ENCODE assay signal across 8 mouse cellular contexts in the genomic region with DNA sequence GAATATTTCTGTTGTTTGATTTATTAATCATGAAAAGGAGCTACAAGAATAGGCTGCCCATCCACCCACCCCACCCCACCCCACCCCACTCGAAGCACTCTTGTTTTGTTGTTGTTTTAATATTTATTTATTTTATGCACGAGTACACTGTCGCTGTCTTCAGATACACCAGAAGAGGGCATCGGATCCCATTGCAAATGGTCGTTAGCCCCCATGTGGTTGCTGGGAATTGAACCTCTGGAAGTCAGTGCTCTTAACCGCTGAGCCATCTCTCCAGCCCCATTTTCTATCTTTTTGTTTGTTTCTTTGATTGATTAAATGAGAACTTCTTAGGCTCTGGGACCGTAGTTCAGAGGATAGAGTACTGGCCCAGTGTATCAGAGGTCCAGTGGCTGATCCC. TPM values are rescaled to one million over a fixed set of nuclear protein-coding genes. Genes with fewer than 3 reads are reported as not detected.
DNase-seq lines count a peak whose midpoint lies in the region; ATAC-seq and TF ChIP-seq lines count a peak whose summit lies in the region.

No protein-coding gene starts in this region.

- no peaks in the 10 kb centered on the region; the same call in 1 of the 2 replicates for H3K27me3 ChIP-seq in spleen, adult 2 months (ENCODE audit: control insufficient read depth, insufficient read depth, low read length)

- H3K4me1 ChIP-seq in spleen, adult 2 months (ENCODE audit: control insufficient read depth, insufficient read depth, insufficient read length) = no peaks in the 10 kb centered on the region; the same call in none of the 2 replicates

- TF ChIP-seq POLR2A in spleen, adult 2 months (IDR thresholded peaks at IDR 0.05; ENCODE audit: low read depth, low read length) = no peak

- WGBS in spleen, adult 2 months = 16% methylated on average over 7 of the region's 7 CpGs

- no peaks in the 10 kb centered on the region for H3K36me3 ChIP-seq in spleen, adult 2 months (ENCODE audit: control insufficient read depth, insufficient read depth, low read length)

- no peak overlapping the region for H3K27ac ChIP-seq in gastrocnemius, adult 2 months
- H3K27ac ChIP-seq in spleen, adult 2 months (ENCODE audit: insufficient read depth, low read length) = no peak overlapping the region

- TF ChIP-seq CTCF in gastrocnemius, adult 2 months (IDR thresholded peaks at IDR 0.05) = peak; percentile 42
- TF ChIP-seq CTCF in spleen, adult 2 months (IDR thresholded peaks at IDR 0.05; ENCODE audit: extremely low read depth, insufficient read depth, insufficient read length, insufficient replicate concordance) = peak; percentile 23; the same call in 1 of the 2 replicates

- no peak overlapping the region for H3K4me3 ChIP-seq in gastrocnemius, adult 2 months
- no peak overlapping the region for H3K4me3 ChIP-seq in spleen, adult 2 months (ENCODE audit: extremely low read depth, insufficient read depth, insufficient read length)

- peak; percentile 37 for DNase-seq in gastrocnemius, adult 2 months
- no peak for DNase-seq in gastrocnemius, adult 18-20 months (ENCODE audit: low spot score)
- no peak for DNase-seq in spleen, adult 2 months (ENCODE audit: low read depth in 1 of 2, low spot score in 2 of 2)
- DNase-seq in spleen, adult 18-20 months = no peak
- peak; percentile 47 for DNase-seq in heart, postnatal 4 days
- DNase-seq in retina, postnatal 1 day = peak; percentile 55
- DNase-seq in cerebellum, adult 8-10 months = no peak

- no peak for ATAC-seq in frontal cortex, adult (ENCODE audit: low TSS enrichment)

- intact Hi-C loops in gastrocnemius, adult 2 months (cut with DNase I) = loop anchor here (2.0 to 10.0 kb wide), 3 partner anchors 74 to 557 kb away; no protein-coding TSS in a partner anchor

RNA-seq across cellular contexts. Expression of a gene that starts 1.4 kb away (rescaled TPM):
- total RNA-seq in gastrocnemius, adult 2 months (2021) = 1 to 10 TPM; 4.1 to 4.2 TPM
- total RNA-seq in gastrocnemius, adult 18-20 months (2021) = 1 to 10 TPM; 3.1 to 3.8 TPM
- polyA plus RNA-seq in spleen, adult 2 months (2012; rRNA removed) = 9.0 and 12.9 TPM in 2 replicates
- 10 to 100 TPM; 51.4 to 52.3 TPM for total RNA-seq in heart, postnatal 4 days (2021)

RNA-seq across cellular contexts. Expression of a gene that starts 28.5 kb away (rescaled TPM):
- 10 to 100 TPM; 26.5 to 35.1 TPM for total RNA-seq in gastrocnemius, adult 2 months (2021)
- 10 to 100 TPM; 32.0 to 32.5 TPM for total RNA-seq in gastrocnemius, adult 18-20 months (2021)
- 63.7 and 81.9 TPM in 2 replicates for polyA plus RNA-seq in spleen, adult 2 months (2012; rRNA removed)
- total RNA-seq in heart, postnatal 4 days (2021) = 10 to 100 TPM; 33.9 to 36.5 TPM

RNA-seq across cellular contexts. Expression of a gene that starts 49.1 kb away (rescaled TPM):
- total RNA-seq in gastrocnemius, adult 2 months (2021) = 10 to 100 TPM; 15.2 to 22.4 TPM
- total RNA-seq in gastrocnemius, adult 18-20 months (2021) = 10 to 100 TPM; 17.1 to 17.6 TPM
- polyA plus RNA-seq in spleen, adult 2 months (2012; rRNA removed) = 7.2 and 9.1 TPM in 2 replicates
- total RNA-seq in heart, postnatal 4 days (2021) = 10 to 100 TPM; 40.1 to 42.7 TPM

Comparison
In these comparisons a context has a peak if more than half of its experiments do, and no peak if none do; other contexts are left out.
1. DNase-seq: peak in gastrocnemius, adult 2 months (single experiment), heart, postnatal 4 days (single experiment) and retina, postnatal 1 day (single experiment); none in gastrocnemius, adult 18-20 months (single experiment), spleen, adult 2 months (0 of 2), spleen, adult 18-20 months (0 of 2) and cerebellum, adult 8-10 months (single experiment).
2. RNA of a gene that starts 1.4 kb away (total RNA-seq): 51.4 to 52.3 TPM in heart, postnatal 4 days; 4.1 to 4.2 TPM in gastrocnemius, adult 2 months and 3.1 to 3.8 TPM in gastrocnemius, adult 18-20 months; every median in the first group is over 10 times any median in the second.